Mouse (Mus musculus) liver, adult 2 months (tissue): ENCODE measurements at regions not wholly inside any gene's neighbourhood (a gene's known extent, or its start where the extent isn't known, plus 50 kb on each side); places are given as distances from the start of the nearest gene placed in this dataset.

Experiments used
- CTCF ChIP-seq: fragments of 200-500 bp; IDR thresholded peaks from 2 replicates; pipeline ENCODE4 v1.5.1; 2011; ENCODE audit warnings: low read depth, low read length, control low read depth
- POLR2A ChIP-seq: fragments of 200-500 bp; IDR thresholded peaks from 2 replicates; pipeline ENCODE4 v1.6.1; 2011; ENCODE audit warnings: low read length, control low read depth; ENCODE audit not compliant: insufficient read depth; ENCODE audit errors: extremely low read depth

GRCm38 (mm10) chr3:124728281-124728680, 147.4 kb upstream of the 1700003H04Rik start:
- TF ChIP-seq CTCF (no peak), POLR2A (no peak)
